Mouse (Mus musculus) kidney, embryonic 16.5 days (tissue): ENCODE results near the gene Ccdc9. TPM values are rescaled to one million over a fixed set of nuclear protein-coding genes. Genes with fewer than 3 reads are reported as not detected.
"Not testable (repeated sequence)": the region's sequence is repeated elsewhere in the genome, so short reads cannot be mapped to it uniquely, and the experiment has no call there.

ENCODE experiments used
- ATAC-seq: fragments of 200-750 bp; cut with Nextera tagmentation; 2 replicates; pipeline ENCODE4 v1.8.0; 2017; ENCODE audit warnings: moderate TSS enrichment; ENCODE audit not compliant: low FRiP score, low TSS enrichment
- H3K27ac ChIP-seq: fragments of 300-500 bp; sonication (generic); 2 replicates; pipeline ENCODE4 v1.5.1; 2014; ENCODE audit warnings: low read length
- H3K27me3 ChIP-seq: fragments of 300-500 bp; sonication (generic); 2 replicates; pipeline ENCODE4 v1.6.1; 2014; ENCODE audit warnings: low read length, control low read depth, mixed read lengths; ENCODE audit not compliant: insufficient read depth
- H3K36me3 ChIP-seq: fragments of 300-500 bp; sonication (generic); 2 replicates; pipeline ENCODE4 v1.6.1; 2014; ENCODE audit warnings: low read length, control low read depth, mixed read lengths; ENCODE audit not compliant: insufficient read depth
- H3K4me1 ChIP-seq: fragments of 300-500 bp; sonication (generic); 2 replicates; pipeline ENCODE4 v1.6.1; 2014; ENCODE audit warnings: low read length, control low read depth, mixed read lengths; ENCODE audit not compliant: insufficient read depth
- H3K4me2 ChIP-seq: fragments of 300-500 bp; sonication (generic); replicated peaks from 2 replicates; pipeline ENCODE4 v1.6.1; 2014; ENCODE audit warnings: low read depth, low read length
- H3K4me3 ChIP-seq: fragments of 300-500 bp; sonication (generic); 2 replicates; pipeline ENCODE4 v1.5.1; 2014; ENCODE audit warnings: mild to moderate bottlenecking, low read length
- H3K9ac ChIP-seq: fragments of 300-500 bp; sonication (generic); replicated peaks from 2 replicates; pipeline ENCODE4 v1.6.1; 2014; ENCODE audit warnings: low read length
- H3K9me3 ChIP-seq: fragments of 300-500 bp; sonication (generic); 2 replicates; pipeline ENCODE4 v1.6.1; 2016; ENCODE audit warnings: low read length, control low read depth
- WGBS: fragments of 180-500 bp; shearing (Covaris S2); extraction: QIAGEN DNeasy Blood & Tissue Kit; methylation state at CpG from one replicate; pipeline ENCODE4 v1.1.7; 2014; 5-methylcytosine and 5-hydroxymethylcytosine counted together
- polyA plus RNA-seq: library from polyadenylated mRNA; unstranded; fragments of >200 nt; fragmentation: Nextera tagmentation; extraction: Ambion mirVana; gene quantifications from 2 replicates; pipeline ENCODE4 v1.2.1, GENCODE M21; 2015

The Ccdc9 gene
- polyA plus RNA-seq, 1 experiment from 2014 or later = 31.2 TPM

DNA sequence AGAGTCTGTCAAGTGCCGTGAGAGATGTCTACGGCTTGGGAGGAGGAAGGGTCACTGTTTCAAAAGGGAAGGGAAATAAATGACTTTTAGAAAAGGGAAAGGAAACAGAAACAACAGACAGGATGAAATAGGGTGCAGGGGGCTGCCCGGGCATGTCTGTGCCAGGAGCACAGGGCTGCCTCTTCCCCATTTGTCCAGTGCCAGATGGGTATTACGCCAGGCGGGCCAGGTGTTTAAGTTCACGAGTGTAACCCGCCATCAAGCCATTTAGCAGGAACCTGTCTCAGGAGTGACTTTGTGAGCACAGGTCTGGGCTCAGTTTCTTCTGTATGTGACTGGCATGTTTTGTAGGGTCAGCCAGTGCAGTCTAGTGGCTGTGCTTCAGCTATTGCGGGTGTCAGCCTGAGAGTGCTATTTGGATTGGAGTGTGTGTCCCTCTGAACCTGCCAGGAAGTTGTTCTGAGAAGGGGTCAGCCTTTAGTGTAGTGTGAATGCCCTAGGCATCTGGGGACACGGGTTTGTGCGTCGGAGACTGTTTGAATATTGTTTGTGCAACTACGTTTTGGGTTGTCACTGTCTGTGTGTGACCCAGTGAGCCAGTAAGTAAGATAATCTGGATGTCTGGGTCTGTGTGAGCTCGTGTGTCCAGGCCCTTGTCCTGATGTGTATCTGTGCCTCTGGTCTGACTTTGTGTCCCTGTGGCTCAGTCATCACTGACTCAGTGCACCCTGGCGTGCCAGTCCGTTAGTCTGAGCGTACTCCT is 22.1 kb upstream of the Ccdc9 start:
- H3K27ac ChIP-seq = peak overlapping the region; percentile 29
- no peaks in the 10 kb centered on the region for H3K27me3 ChIP-seq
- peak overlapping the region; percentile 62 for H3K9ac ChIP-seq
- ATAC-seq = no peak
- WGBS = 28% methylated on average over 16 of the region's 16 CpGs
- peak overlapping the region; percentile 100 for H3K4me2 ChIP-seq
- H3K9me3 ChIP-seq = no peaks in the 10 kb centered on the region
- peaks cover 44% of the 10 kb centered on the region for H3K4me1 ChIP-seq
- peak overlapping the region; percentile 89 for H3K4me3 ChIP-seq
- no peaks in the 10 kb centered on the region for H3K36me3 ChIP-seq

DNA sequence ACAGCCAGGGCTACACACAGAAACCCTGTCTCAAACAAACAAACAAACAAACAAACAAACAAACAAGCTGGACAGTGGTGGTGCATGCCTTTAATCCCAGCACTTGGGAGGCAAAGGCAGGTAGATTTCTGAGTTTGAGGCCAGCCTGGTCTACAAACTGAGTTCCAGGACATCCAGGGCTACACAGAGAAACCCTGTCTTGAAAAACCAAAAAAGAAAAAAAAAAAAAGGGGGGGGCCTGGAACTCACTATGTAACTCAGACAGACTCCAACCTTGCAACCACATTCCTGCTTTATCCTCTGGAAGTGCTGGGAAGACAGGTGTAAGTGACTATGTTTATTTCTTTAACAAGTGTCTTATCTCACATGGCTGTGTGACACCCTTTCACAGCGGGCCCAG is 21.5 kb upstream of the Ccdc9 start, which contains the start of gene Bbc3:
Gene Bbc3 (plus strand): TSS at position 301 of the 400 bp plus-strand sequence.
- H3K36me3 ChIP-seq, ATAC-seq, H3K9me3 ChIP-seq, H3K27me3 ChIP-seq: not testable (repeated sequence)
- Histone ChIP-seq H3K4me2 (peak within 1 kb of the TSS; percentile 100), H3K4me1 (peaks cover 39% of the 10 kb centered on the region), H3K4me3 (peak within 1 kb of the TSS; percentile 89), H3K9ac (peak within 1 kb of the TSS; percentile 62), H3K27ac (peak within 1 kb of the TSS; percentile 29)
- 57% methylated on average over 1 of the region's 1 CpGs for WGBS

GRCm38 (mm10) chr7:16307141-16307540 is 20.5 kb upstream of the Ccdc9 start:
- peaks cover 32% of the 10 kb centered on the region for H3K4me1 ChIP-seq
- not testable (repeated sequence) for ATAC-seq, H3K4me3 ChIP-seq, H3K36me3 ChIP-seq, H3K27ac ChIP-seq, H3K4me2 ChIP-seq, H3K9me3 ChIP-seq, H3K9ac ChIP-seq, H3K27me3 ChIP-seq
- WGBS = 70% methylated on average over 6 of the region's 6 CpGs

DNA sequence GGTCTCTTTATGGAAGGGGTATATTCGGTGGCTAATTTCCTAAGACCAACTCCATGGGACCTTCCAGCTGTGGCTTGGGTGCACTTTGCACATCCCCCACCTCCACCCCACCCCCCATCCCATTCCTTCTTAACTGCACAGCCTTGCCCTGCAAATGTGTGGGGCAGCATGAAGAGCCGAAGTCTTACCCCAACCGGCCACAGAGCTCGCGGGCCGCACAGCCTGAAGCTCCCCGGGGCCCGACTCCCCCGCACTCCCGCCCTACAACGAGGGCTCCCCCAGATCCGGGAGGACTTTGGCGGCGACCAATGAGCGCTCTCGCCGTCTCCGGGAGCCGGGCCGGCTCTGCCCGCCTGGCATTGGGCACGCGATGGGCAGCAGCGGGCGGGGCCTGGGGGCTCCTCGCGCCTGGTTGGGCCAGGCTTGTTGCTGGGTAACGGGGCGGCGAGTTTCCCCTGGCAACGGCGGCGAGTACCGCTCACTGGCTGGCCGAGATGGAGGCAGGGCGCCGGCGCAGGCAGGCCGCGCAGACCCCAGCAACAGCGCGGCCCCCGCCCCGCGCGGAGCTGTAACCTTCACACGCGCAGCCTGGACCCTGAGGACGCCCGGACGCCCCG is 12.9 kb upstream of the Ccdc9 start:
- H3K9ac ChIP-seq = peak overlapping the region; percentile 62
- peak overlapping the region; percentile 51 for H3K4me3 ChIP-seq
- peak; percentile 81 for ATAC-seq
- peaks cover 35% of the 10 kb centered on the region for H3K4me1 ChIP-seq
- no peaks in the 10 kb centered on the region for H3K27me3 ChIP-seq
- H3K4me2 ChIP-seq = peak overlapping the region; percentile 83
- H3K9me3 ChIP-seq = no peaks in the 10 kb centered on the region
- H3K27ac ChIP-seq = peak overlapping the region; percentile 65
- H3K36me3 ChIP-seq = no peaks in the 10 kb centered on the region
- WGBS = under 1% methylated on average over 52 of the region's 52 CpGs

DNA sequence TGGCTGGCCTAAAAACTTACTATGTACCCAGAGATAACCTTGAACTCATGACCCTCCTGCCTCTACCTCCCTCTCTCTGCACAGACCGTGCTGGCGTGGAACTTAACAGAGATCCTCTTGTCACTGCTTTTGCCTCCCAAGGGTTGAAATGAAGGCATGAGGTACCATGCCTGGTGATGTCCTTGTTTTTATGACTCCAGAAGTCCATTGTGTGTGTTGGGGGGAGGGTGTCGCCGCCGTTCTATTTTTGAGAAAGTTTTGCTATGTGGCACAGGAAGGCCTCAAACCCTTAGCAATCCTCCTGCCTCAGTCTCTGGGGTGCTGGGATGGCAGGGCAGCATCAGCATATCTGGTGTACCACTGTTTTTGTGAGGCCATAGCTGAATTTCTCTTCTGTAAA is 12.3 kb upstream of the Ccdc9 start:
- Histone ChIP-seq H3K4me3 (peak overlapping the region; percentile 51), H3K27ac (peak overlapping the region; percentile 65), H3K27me3 (no peaks in the 10 kb centered on the region), H3K4me2 (peak overlapping the region; percentile 83), H3K36me3 (no peaks in the 10 kb centered on the region), H3K9me3 (no peaks in the 10 kb centered on the region), H3K9ac (no peak overlapping the region), H3K4me1 (peaks cover 35% of the 10 kb centered on the region)
- no peak for ATAC-seq
- WGBS = 75% methylated on average over 5 of the region's 5 CpGs

DNA sequence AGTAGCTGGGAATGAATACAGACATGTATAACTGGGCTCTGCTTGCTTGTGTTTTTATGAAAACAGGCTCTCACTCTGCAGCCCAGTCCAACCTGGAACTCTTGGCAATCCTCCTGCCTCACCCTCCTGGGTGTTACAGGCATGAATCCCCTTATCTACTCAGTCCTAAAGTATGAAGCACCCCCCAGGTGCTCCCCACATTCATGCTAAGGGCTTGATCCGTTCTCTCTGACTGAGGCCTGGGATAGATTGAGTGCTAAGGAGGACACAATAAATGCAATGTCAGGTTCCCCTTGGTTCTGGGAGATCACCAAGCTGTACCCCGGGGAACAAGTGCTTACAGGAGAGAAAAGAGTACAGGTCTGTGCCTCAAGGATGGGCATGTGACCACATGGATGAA is 11.0 kb upstream of the Ccdc9 start:
- H3K4me3 ChIP-seq = no peak overlapping the region
- H3K27ac ChIP-seq = peak overlapping the region; percentile 85; the same call in 1 of the 2 replicates
- H3K9me3 ChIP-seq = no peaks in the 10 kb centered on the region
- ATAC-seq = no peak
- H3K9ac ChIP-seq = peak overlapping the region; percentile 13
- peaks cover 35% of the 10 kb centered on the region for H3K4me1 ChIP-seq
- no peaks in the 10 kb centered on the region for H3K27me3 ChIP-seq
- H3K36me3 ChIP-seq = no peaks in the 10 kb centered on the region
- 57% methylated on average over 2 of the region's 2 CpGs for WGBS
- H3K4me2 ChIP-seq = no peak overlapping the region

GRCm38 (mm10) chr7:16296766-16297390 is 10.3 kb upstream of the Ccdc9 start:
- H3K4me2 ChIP-seq = peak overlapping the region; percentile 80
- H3K9me3 ChIP-seq = no peaks in the 10 kb centered on the region
- no peaks in the 10 kb centered on the region for H3K27me3 ChIP-seq
- H3K36me3 ChIP-seq = no peaks in the 10 kb centered on the region
- WGBS = 0% methylated on average over 22 of the region's 22 CpGs
- H3K9ac ChIP-seq = peak overlapping the region; percentile 69
- peak overlapping the region; percentile 47 for H3K4me3 ChIP-seq
- peak overlapping the region; percentile 85 for H3K27ac ChIP-seq
- H3K4me1 ChIP-seq = peaks cover 35% of the 10 kb centered on the region
- ATAC-seq = peak; percentile 17; the same call in 1 of the 2 replicates

GRCm38 (mm10) chr7:16296146-16296545 is 9.6 kb upstream of the Ccdc9 start:
- Histone ChIP-seq H3K27me3 (no peaks in the 10 kb centered on the region), H3K4me3 (no peak overlapping the region), H3K4me2 (peak overlapping the region; percentile 80; the same call in 1 of the 2 replicates), H3K4me1 (peaks cover 35% of the 10 kb centered on the region), H3K36me3 (no peaks in the 10 kb centered on the region), H3K9me3 (no peaks in the 10 kb centered on the region), H3K27ac (peak overlapping the region; percentile 85), H3K9ac (no peak overlapping the region)
- peak; percentile 14; the same call in 1 of the 2 replicates for ATAC-seq
- 31% methylated on average over 2 of the region's 2 CpGs for WGBS

GRCm38 (mm10) chr7:16295321-16295900 is 8.8 kb upstream of the Ccdc9 start:
- WGBS = 1% methylated on average over 39 of the region's 41 CpGs
- peaks cover 35% of the 10 kb centered on the region for H3K4me1 ChIP-seq
- H3K9ac ChIP-seq = peak overlapping the region; percentile 67
- ATAC-seq = peak; percentile 47
- H3K27me3 ChIP-seq = no peaks in the 10 kb centered on the region
- peak overlapping the region; percentile 90 for H3K4me2 ChIP-seq
- H3K36me3 ChIP-seq = no peaks in the 10 kb centered on the region
- H3K27ac ChIP-seq = peak overlapping the region; percentile 94
- peak overlapping the region; percentile 48 for H3K4me3 ChIP-seq
- no peaks in the 10 kb centered on the region for H3K9me3 ChIP-seq
